Mouse (Mus musculus): ENCODE data around the gene Gpr176. TPM values are rescaled to one million over a fixed set of nuclear protein-coding genes. Genes with fewer than 3 reads are reported as not detected.

The Gpr176 gene
- polyA plus RNA-seq, 1 experiment from 2014 or later, result 1.5 TPM

DNA sequence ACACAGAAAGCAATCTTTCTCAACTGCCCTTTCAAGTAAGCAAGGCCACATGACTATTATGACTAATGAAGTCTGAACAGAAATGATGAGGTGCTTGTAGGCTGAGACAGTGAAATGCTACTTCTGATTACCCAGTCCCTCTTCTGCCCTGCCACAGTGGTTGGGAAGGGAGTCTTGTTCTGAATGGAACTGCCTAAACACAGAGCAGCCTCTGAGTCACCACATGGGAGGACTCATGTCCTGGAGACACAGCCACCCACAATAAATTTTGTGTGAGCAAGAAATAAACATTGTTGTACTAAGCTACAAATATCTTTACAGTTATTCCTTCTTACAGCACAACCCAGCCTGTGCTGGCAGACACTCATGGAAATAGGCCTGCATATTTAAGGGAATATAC lies 2.7 kb upstream of the Gpr176 start:
- no peak overlapping the region for H3K27ac ChIP-seq (ENCODE audit: low read length)
- no peak overlapping the region for H3K4me2 ChIP-seq (replicated peaks; ENCODE audit: low read depth, low read length)
- H3K4me3 ChIP-seq (ENCODE audit: low read length), result no peak overlapping the region
- H3K4me1 ChIP-seq (ENCODE audit: insufficient read depth, low read length), result peaks cover 10% of the 10 kb centered on the region
- H3K9me3 ChIP-seq (ENCODE audit: low read length), result no peaks in the 10 kb centered on the region
- H3K36me3 ChIP-seq (ENCODE audit: insufficient read depth, low read length), result no peaks in the 10 kb centered on the region
- no peak for ATAC-seq (ENCODE audit: low FRiP score, low TSS enrichment)
- peaks cover 17% of the 10 kb centered on the region; the same call in 1 of the 2 replicates for H3K27me3 ChIP-seq (ENCODE audit: insufficient read depth, low read length)
- no peak overlapping the region for H3K9ac ChIP-seq (replicated peaks; ENCODE audit: low read length)

GRCm38 (mm10) chr2:118375522-118375921 lies 2.3 kb upstream of the Gpr176 start:
- peaks cover 10% of the 10 kb centered on the region for H3K4me1 ChIP-seq (ENCODE audit: insufficient read depth, low read length)
- H3K27ac ChIP-seq (ENCODE audit: low read length), result no peak overlapping the region
- no peak overlapping the region for H3K4me3 ChIP-seq (ENCODE audit: low read length)
- no peak overlapping the region for H3K9ac ChIP-seq (replicated peaks; ENCODE audit: low read length)
- no peak for ATAC-seq (ENCODE audit: low FRiP score, low TSS enrichment)
- H3K36me3 ChIP-seq (ENCODE audit: insufficient read depth, low read length), result no peaks in the 10 kb centered on the region
- 84% methylated on average over 1 of the region's 1 CpGs for WGBS
- H3K27me3 ChIP-seq (ENCODE audit: insufficient read depth, low read length), result peaks cover 20% of the 10 kb centered on the region; the same call in 1 of the 2 replicates
- H3K9me3 ChIP-seq (ENCODE audit: low read length), result no peaks in the 10 kb centered on the region
- H3K4me2 ChIP-seq (replicated peaks; ENCODE audit: low read depth, low read length), result no peak overlapping the region

GRCm38 (mm10) chr2:118373572-118374279 lies 507 bp upstream of the Gpr176 start:
- 1% methylated on average over 43 of the region's 43 CpGs for WGBS
- Histone ChIP-seq H3K4me3 (ENCODE audit: low read length) (peak overlapping the region; percentile 59), H3K9me3 (ENCODE audit: low read length) (no peaks in the 10 kb centered on the region), H3K27me3 (ENCODE audit: insufficient read depth, low read length) (peaks cover 25% of the 10 kb centered on the region; the same call in 1 of the 2 replicates), H3K9ac (replicated peaks; ENCODE audit: low read length) (peak overlapping the region; percentile 65), H3K36me3 (ENCODE audit: insufficient read depth, low read length) (no peaks in the 10 kb centered on the region), H3K4me1 (ENCODE audit: insufficient read depth, low read length) (peaks cover 10% of the 10 kb centered on the region), H3K27ac (ENCODE audit: low read length) (no peak overlapping the region), H3K4me2 (replicated peaks; ENCODE audit: low read depth, low read length) (peak overlapping the region; percentile 98)
- ATAC-seq (ENCODE audit: low FRiP score, low TSS enrichment), result peak; percentile 92

- WGBS, result 6% methylated on average over 11 of the region's 11 CpGs
- H3K27ac ChIP-seq (ENCODE audit: low read length), result no peak overlapping the region
- no peaks in the 10 kb centered on the region for H3K9me3 ChIP-seq (ENCODE audit: low read length)
- peak overlapping the region; percentile 98 for H3K4me2 ChIP-seq (replicated peaks; ENCODE audit: low read depth, low read length)
- H3K4me3 ChIP-seq (ENCODE audit: low read length), result peak overlapping the region; percentile 59
- no peaks in the 10 kb centered on the region for H3K36me3 ChIP-seq (ENCODE audit: insufficient read depth, low read length)
- H3K27me3 ChIP-seq (ENCODE audit: insufficient read depth, low read length), result peaks cover 24% of the 10 kb centered on the region; the same call in 1 of the 2 replicates
- H3K4me1 ChIP-seq (ENCODE audit: insufficient read depth, low read length), result peaks cover 10% of the 10 kb centered on the region
- ATAC-seq (ENCODE audit: low FRiP score, low TSS enrichment), result no peak; the same call in 1 of the 2 replicates
- peak overlapping the region; percentile 65; the same call in 1 of the 2 replicates for H3K9ac ChIP-seq (replicated peaks; ENCODE audit: low read length)
Observed at GRCm38 (mm10) chr2:118372561-118372900, 688 bp downstream of the Gpr176 start.

- H3K4me2 ChIP-seq (replicated peaks; ENCODE audit: low read depth, low read length), result no peak overlapping the region
- no peak overlapping the region for H3K9ac ChIP-seq (replicated peaks; ENCODE audit: low read length)
- H3K9me3 ChIP-seq (ENCODE audit: low read length), result no peaks in the 10 kb centered on the region
- no peak for ATAC-seq (ENCODE audit: low FRiP score, low TSS enrichment)
- no peak overlapping the region for H3K4me3 ChIP-seq (ENCODE audit: low read length)
- H3K27ac ChIP-seq (ENCODE audit: low read length), result no peak overlapping the region
- peaks cover 10% of the 10 kb centered on the region for H3K4me1 ChIP-seq (ENCODE audit: insufficient read depth, low read length)
- peaks cover 24% of the 10 kb centered on the region; the same call in 1 of the 2 replicates for H3K27me3 ChIP-seq (ENCODE audit: insufficient read depth, low read length)
- no peaks in the 10 kb centered on the region for H3K36me3 ChIP-seq (ENCODE audit: insufficient read depth, low read length)
- WGBS, result 31% methylated on average over 1 of the region's 1 CpGs
Observed at GRCm38 (mm10) chr2:118371841-118372240, 1.4 kb downstream of the Gpr176 start.

DNA sequence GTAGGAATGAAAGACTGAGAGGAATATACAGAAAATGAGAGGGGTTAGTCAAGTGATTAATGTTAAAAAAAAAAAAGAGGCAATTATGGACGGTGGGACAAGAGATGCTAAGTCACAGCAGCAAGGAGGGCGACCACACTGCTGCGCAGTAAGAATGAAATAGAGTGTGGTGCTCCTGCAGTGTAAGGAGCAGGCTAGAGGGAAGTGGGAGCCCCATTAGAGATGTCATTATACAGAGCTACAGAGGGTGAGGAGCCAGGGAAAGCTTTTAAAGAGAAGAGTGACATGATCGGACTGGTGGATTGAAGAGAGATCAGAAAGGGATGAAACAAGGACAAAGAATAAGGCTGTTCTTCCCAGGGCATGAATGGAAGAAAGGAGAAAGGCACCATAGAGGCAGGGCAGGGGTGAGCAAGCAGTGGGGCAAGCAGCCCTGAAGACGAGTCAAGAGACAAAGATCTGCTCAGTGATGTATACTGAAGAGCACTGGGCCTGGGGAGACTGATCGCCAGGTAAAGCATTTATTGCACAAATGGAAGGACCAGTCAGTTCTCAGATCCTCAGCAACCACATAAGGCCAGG lies 18.0 kb downstream of the Gpr176 start:
- H3K27ac ChIP-seq (ENCODE audit: low read length), result no peak overlapping the region
- no peaks in the 10 kb centered on the region for H3K9me3 ChIP-seq (ENCODE audit: low read length)
- 84% methylated on average over 6 of the region's 6 CpGs for WGBS
- H3K4me1 ChIP-seq (ENCODE audit: insufficient read depth, low read length), result peaks cover 9% of the 10 kb centered on the region
- ATAC-seq (ENCODE audit: low FRiP score, low TSS enrichment), result no peak
- H3K36me3 ChIP-seq (ENCODE audit: insufficient read depth, low read length), result no peaks in the 10 kb centered on the region
- H3K27me3 ChIP-seq (ENCODE audit: insufficient read depth, low read length), result no peaks in the 10 kb centered on the region
- no peak overlapping the region for H3K4me3 ChIP-seq (ENCODE audit: low read length)
- no peak overlapping the region for H3K9ac ChIP-seq (replicated peaks; ENCODE audit: low read length)
- no peak overlapping the region for H3K4me2 ChIP-seq (replicated peaks; ENCODE audit: low read depth, low read length)

DNA sequence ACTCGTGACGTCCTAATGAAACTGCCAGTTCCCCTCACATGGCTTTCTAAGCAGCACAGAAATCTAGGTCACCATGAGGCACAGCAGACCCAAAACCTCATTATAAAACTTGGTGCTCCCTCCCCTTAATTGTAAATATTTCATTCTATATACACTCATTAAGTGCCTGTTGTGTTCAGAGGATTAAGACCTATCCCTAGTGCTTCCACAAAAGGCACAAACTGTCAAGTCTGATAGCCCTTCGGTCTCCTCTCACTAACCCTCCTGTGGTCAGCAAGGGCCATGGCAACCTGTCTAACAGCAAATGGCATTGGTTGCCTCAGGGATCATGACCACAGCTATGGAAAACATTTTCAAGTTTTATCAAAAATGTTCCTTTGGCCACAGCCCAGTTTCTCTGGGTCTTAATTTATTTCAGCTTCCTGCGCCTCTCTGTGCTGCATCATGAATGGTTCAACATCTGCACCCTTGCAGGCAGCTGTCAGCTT lies 19.3 kb downstream of the Gpr176 start:
- Histone ChIP-seq H3K27me3 (ENCODE audit: insufficient read depth, low read length) (no peaks in the 10 kb centered on the region), H3K4me2 (replicated peaks; ENCODE audit: low read depth, low read length) (no peak overlapping the region), H3K4me1 (ENCODE audit: insufficient read depth, low read length) (peaks cover 9% of the 10 kb centered on the region), H3K4me3 (ENCODE audit: low read length) (no peak overlapping the region), H3K36me3 (ENCODE audit: insufficient read depth, low read length) (no peaks in the 10 kb centered on the region), H3K27ac (ENCODE audit: low read length) (no peak overlapping the region), H3K9me3 (ENCODE audit: low read length) (no peaks in the 10 kb centered on the region), H3K9ac (replicated peaks; ENCODE audit: low read length) (no peak overlapping the region)
- ATAC-seq (ENCODE audit: low FRiP score, low TSS enrichment), result no peak
- 60% methylated on average over 4 of the region's 4 CpGs for WGBS

DNA sequence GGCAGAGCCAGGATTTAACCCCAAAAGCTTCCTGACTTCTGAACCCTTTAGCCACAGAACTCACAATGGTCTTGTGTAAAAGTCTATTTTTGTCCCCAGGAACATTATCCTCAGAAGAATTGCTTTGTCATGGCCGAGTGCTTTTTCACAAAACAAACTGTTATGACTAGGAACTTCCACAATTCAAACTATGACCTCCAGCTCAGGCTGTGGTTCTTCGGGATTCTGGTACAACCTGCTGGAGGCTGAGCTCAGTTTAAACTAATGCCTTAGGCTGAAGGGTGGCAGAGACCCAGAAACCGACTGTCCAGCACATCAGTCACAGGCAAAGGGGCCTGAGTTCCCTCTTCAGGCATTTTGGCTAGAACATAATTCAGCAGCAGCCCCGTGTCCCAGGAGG lies 19.7 kb downstream of the Gpr176 start:
- H3K36me3 ChIP-seq (ENCODE audit: insufficient read depth, low read length), result no peaks in the 10 kb centered on the region
- no peak overlapping the region for H3K4me2 ChIP-seq (replicated peaks; ENCODE audit: low read depth, low read length)
- ATAC-seq (ENCODE audit: low FRiP score, low TSS enrichment), result no peak
- no peak overlapping the region for H3K9ac ChIP-seq (replicated peaks; ENCODE audit: low read length)
- no peaks in the 10 kb centered on the region for H3K27me3 ChIP-seq (ENCODE audit: insufficient read depth, low read length)
- peaks cover 9% of the 10 kb centered on the region for H3K4me1 ChIP-seq (ENCODE audit: insufficient read depth, low read length)
- 30% methylated on average over 4 of the region's 4 CpGs for WGBS
- H3K4me3 ChIP-seq (ENCODE audit: low read length), result no peak overlapping the region
- H3K27ac ChIP-seq (ENCODE audit: low read length), result no peak overlapping the region
- no peaks in the 10 kb centered on the region for H3K9me3 ChIP-seq (ENCODE audit: low read length)

- no peak overlapping the region for H3K4me3 ChIP-seq (ENCODE audit: low read length)
- WGBS, result 38% methylated on average over 1 of the region's 1 CpGs
- H3K9me3 ChIP-seq (ENCODE audit: low read length), result no peaks in the 10 kb centered on the region
- no peak overlapping the region for H3K27ac ChIP-seq (ENCODE audit: low read length)
- no peak for ATAC-seq (ENCODE audit: low FRiP score, low TSS enrichment)
- no peak overlapping the region for H3K9ac ChIP-seq (replicated peaks; ENCODE audit: low read length)
- H3K4me1 ChIP-seq (ENCODE audit: insufficient read depth, low read length), result no peaks in the 10 kb centered on the region
- no peaks in the 10 kb centered on the region for H3K36me3 ChIP-seq (ENCODE audit: insufficient read depth, low read length)
- no peaks in the 10 kb centered on the region for H3K27me3 ChIP-seq (ENCODE audit: insufficient read depth, low read length)
- H3K4me2 ChIP-seq (replicated peaks; ENCODE audit: low read depth, low read length), result no peak overlapping the region
Observed at GRCm38 (mm10) chr2:118345535-118345934, 27.7 kb downstream of the Gpr176 start.

DNA sequence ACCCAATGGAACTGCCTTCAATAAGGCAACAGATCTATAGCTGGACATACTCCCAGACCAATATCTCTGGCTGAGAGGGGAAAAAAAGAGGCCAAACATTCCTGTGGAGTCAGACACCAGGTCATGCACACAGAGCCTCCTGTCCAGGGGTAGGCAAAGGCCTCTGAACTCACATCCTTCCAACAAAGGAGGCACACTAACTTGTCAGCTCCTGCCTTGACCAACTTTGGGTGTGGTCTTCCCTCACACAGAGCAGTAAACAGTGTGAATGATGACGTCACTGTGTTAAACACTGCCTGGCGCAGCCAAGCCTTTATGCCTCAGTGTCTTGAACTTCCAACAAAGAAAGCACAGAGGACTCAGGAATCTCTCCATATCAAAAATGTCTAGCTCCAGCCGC lies 29.3 kb downstream of the Gpr176 start:
- H3K36me3 ChIP-seq (ENCODE audit: insufficient read depth, low read length), result no peaks in the 10 kb centered on the region
- no peaks in the 10 kb centered on the region for H3K9me3 ChIP-seq (ENCODE audit: low read length)
- H3K4me3 ChIP-seq (ENCODE audit: low read length), result no peak overlapping the region
- no peaks in the 10 kb centered on the region for H3K27me3 ChIP-seq (ENCODE audit: insufficient read depth, low read length)
- 72% methylated on average over 3 of the region's 3 CpGs for WGBS
- H3K4me2 ChIP-seq (replicated peaks; ENCODE audit: low read depth, low read length), result no peak overlapping the region
- no peak for ATAC-seq (ENCODE audit: low FRiP score, low TSS enrichment)
- H3K27ac ChIP-seq (ENCODE audit: low read length), result no peak overlapping the region
- H3K9ac ChIP-seq (replicated peaks; ENCODE audit: low read length), result no peak overlapping the region
- H3K4me1 ChIP-seq (ENCODE audit: insufficient read depth, low read length), result no peaks in the 10 kb centered on the region
